Mouse (Mus musculus): ENCODE results near the gene Fam172a. TPM values are rescaled to one million over a fixed set of nuclear protein-coding genes. Genes with fewer than 3 reads are reported as not detected.

The Fam172a gene
- total RNA-seq, 1 experiment from 2014 or later: 21.0 TPM

- no peak for DNase-seq
These were observed 398.1 kb downstream of the Fam172a start for GRCm38 (mm10) chr13:78099746-78100530.

- no peak for DNase-seq
These were observed 398.8 kb downstream of the Fam172a start for GRCm38 (mm10) chr13:78100664-78101063.

DNA sequence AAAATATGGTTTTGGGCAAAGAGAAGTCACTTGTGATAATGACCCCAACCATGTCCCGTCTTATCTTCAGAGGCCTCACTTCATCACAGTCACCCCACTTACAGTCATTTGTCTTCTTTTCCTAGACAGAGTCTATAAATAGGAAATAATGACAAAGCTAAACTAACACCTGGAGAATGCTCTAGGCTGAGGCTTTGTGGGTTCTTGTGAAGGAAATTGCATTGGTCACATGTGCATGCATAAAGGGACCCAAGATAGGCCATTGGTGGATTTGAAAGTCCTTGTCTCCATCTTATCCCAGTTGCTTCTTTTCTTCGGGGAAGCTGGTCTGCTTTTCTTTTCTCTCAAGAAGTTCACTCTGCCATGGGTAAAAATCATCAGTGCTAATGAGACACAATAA, 400.5 kb downstream of the Fam172a start:
- no peak for DNase-seq

GRCm38 (mm10) chr13:78104851-78105250, 403.0 kb downstream of the Fam172a start:
- no peak for DNase-seq

- DNase-seq: no peak
These were observed 408.8 kb downstream of the Fam172a start for GRCm38 (mm10) chr13:78110648-78111047.

DNA sequence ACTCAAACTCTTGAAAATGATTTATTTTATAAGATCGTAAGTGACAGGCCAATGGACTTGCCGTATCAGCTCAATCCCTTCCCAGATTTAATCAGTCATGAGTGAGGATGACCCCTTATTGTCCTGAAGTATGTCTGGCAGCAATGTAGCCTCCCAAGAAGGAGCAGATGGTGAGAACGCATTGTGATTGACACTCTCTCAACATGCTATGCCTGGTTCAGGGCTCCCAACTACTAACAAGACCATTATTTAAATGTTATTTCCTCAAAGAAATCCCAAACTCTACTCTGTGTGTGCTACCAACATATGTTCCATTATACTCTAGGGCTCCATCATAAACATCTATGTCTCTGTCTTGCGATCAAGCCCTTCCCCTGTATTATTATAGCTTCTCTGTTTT, 412.1 kb downstream of the Fam172a start:
- no peak for DNase-seq

DNA sequence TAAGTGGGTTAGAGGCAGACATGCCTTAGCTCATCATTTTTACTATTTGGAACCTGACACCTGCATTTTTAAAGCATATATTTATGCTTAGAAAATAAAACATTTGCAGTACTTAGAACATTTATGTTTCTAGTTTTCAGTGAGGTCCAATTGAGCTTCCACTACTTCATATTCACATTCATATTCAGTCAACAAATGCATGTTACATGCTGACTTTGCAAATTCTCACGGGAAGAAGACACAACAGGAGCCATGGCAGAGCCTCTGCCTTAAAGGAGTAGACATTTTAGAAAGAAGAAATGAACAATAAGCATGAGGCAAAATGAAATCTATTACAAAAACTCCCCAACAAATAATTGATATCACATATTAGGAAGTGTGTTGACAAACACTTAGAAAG, 416.9 kb downstream of the Fam172a start:
- DNase-seq: no peak

- DNase-seq: no peak
These were observed 420.2 kb downstream of the Fam172a start for GRCm38 (mm10) chr13:78121991-78122390.

DNA sequence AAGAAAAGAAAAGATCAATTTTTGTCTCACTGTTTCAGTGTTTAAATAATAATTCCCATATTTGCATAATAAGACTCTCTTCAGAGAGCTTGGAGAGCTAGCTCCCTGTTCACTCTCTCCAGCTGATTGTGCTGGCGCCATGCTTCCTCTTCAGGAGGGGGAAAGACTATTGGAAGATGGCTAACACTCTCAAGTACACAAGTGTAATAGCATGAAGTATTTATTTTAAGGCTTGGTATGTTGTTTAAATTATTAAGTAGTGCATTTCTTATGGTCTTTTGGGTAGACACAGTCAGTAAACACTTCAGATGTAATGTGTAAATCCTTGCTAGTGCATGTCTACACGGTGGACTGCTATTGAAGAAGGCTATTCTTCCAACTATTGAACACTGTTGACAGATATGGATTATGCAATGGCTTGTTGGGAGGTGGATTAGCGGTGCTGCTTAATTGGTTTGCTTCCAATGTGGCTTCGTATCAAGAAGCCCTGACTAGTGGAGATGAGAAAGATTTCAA, 422.1 kb downstream of the Fam172a start:
- DNase-seq: no peak

DNA sequence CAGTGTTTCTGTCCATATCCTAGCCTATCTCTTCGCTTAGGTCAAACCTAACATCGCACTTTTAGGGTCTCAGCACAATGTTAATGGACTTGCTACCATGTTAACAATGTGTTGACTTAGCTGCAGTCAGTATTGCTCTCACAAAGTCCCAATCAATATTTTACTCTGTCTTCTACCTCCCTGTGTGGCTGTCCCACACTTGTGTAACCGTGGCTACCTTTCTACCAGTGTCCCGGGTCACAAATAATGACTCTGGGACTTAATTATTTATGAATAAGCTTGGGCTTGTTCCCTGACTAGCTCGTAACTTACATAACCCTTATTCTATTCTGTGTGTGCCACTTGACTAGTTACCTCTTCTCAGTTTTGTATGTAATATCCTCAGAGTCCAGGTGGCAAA, 455.6 kb downstream of the Fam172a start:
- no peak for DNase-seq

DNA sequence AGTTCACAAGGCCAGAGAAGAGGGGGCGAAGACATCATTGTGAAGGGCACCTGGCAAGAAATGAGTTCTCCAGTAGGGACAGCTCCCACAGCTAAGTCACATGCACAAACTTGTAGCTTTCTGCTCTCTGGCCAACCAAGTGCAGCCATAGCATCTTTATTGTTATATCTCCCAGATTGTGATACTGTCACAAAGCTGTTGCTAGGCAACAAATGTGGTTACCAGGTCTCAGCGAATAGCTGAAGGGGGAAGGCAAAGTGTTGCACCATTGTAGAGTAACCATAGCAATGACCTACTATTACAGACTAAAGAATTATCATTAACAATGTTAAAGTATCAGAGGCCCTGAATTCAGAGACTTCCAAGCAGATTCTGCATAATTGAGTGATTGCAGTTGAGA, 460.3 kb downstream of the Fam172a start:
- DNase-seq: peak; percentile 14

GRCm38 (mm10) chr13:78163087-78163958, 461.5 kb downstream of the Fam172a start:
- peak; percentile 88 for DNase-seq

- DNase-seq: no peak
These were observed 463.1 kb downstream of the Fam172a start for GRCm38 (mm10) chr13:78164941-78165340.

- no peak for DNase-seq
These were observed 466.3 kb downstream of the Fam172a start for GRCm38 (mm10) chr13:78168166-78168565.

DNA sequence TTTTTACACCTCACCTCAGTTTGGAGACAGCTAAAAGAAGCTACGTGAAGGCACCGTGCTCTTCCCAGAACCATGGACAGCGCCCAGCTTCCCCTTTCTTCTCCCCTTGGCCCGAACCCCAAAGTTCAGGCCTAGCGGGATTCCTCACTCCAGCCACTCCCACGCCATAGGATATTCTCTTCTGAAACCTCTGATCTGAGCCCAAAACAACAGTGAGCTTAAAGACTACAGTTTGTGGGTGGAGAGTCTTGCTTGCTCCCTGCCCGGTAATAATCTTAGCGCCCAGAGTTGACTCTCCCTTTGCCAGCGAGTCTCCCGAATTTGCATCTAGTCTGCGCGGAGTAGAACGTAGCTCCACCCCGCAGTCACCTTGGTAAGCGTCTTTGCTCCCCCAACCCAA, 469.5 kb downstream of the Fam172a start:
- peak; percentile 58 for DNase-seq

- no peak for DNase-seq
These were observed 470.3 kb downstream of the Fam172a start for GRCm38 (mm10) chr13:78171984-78172636.

DNA sequence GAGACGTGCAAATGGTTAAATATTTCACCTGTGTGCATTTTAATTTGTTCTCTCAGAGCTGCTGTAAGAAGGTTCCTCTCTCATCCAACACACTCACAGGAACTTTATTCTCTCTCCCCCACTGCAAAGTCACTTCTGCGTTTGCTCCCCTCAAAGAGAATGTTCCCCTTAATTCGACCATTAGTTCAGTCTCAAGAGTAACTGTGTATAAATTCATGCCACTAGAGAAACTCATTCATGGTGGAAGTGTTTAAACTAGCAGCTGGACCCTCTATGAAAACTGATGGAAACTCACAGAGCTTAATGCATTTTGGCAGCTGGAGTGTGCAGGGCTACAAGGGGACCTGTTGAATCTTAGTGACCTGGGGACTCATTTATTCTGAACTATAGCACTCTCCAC, 471.0 kb downstream of the Fam172a start:
- DNase-seq: no peak

GRCm38 (mm10) chr13:78174191-78174590, 472.4 kb downstream of the Fam172a start:
- no peak for DNase-seq

GRCm38 (mm10) chr13:78174891-78175290, 473.1 kb downstream of the Fam172a start:
- DNase-seq: no peak

GRCm38 (mm10) chr13:78175821-78176380, 474.1 kb downstream of the Fam172a start:
- DNase-seq: no peak

DNA sequence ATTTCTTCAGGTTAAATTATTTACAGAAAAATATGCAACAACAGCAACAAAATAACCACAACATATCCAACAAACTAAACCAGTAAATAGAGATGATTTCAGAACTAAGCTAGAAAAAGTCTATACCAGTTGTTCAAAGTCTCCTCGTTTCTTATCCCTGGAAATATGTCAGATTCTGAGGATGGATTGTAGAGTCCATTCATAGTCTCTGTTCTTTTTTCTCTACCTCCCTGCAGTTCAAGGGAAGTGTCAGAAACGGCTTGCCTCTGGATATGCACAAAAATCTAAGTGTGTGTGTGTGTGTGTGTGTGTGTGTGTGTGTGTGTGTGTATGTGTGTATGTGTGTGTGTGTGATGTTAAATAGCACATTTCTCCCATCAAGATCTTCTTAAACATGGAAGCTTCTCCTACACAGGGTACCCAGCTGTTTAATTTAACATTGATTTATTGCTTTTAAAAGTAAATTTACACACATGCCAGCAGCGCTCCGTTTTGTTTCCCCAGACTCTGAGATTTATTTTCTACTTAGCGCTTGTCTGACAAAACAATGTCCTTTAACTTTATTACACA, 475.6 kb downstream of the Fam172a start:
- no peak for DNase-seq

- no peak for DNase-seq
These were observed 476.2 kb downstream of the Fam172a start for GRCm38 (mm10) chr13:78178021-78178420.
